Mouse (Mus musculus): ENCODE measurements around the gene St3gal4. TPM values are rescaled to one million over a fixed set of nuclear protein-coding genes. Genes with fewer than 3 reads are reported as not detected.

The St3gal4 gene
- polyA plus RNA-seq, 1 experiment from 2014 or later: 15.1 TPM

DNA sequence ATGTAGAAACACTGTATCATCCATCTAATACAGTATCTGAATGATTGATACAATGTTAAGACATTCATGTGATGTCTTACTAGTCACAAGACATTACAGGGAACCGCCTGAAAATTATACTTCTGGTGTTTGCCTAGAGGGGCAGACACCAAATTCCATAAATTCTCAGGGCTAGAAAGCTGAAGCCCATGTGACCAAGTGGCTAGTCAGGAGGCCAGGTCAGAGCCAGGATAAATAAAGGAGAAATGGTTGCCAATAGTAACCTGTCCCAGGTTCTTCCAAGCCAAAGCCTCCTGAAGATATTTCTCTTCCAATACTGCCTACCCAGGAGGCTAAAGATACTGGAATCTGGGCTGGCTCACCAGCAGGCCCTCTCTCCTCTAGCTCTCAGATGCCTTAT, 23.3 kb downstream of the St3gal4 start:
- Histone ChIP-seq H3K4me1 (replicated peaks) (no peaks in the 10 kb centered on the region), H3K36me3 (no peaks in the 10 kb centered on the region), H3K9me3 (no peaks in the 10 kb centered on the region), H3K27ac (replicated peaks) (no peak overlapping the region), H3K27me3 (no peaks in the 10 kb centered on the region), H3K4me3 (no peak overlapping the region), H3K4me2 (no peak overlapping the region), H3K9ac (no peak overlapping the region)
- no peak for ATAC-seq (ENCODE audit: low FRiP score, low read depth)
- WGBS: 97% methylated on average over 1 of the region's 1 CpGs

DNA sequence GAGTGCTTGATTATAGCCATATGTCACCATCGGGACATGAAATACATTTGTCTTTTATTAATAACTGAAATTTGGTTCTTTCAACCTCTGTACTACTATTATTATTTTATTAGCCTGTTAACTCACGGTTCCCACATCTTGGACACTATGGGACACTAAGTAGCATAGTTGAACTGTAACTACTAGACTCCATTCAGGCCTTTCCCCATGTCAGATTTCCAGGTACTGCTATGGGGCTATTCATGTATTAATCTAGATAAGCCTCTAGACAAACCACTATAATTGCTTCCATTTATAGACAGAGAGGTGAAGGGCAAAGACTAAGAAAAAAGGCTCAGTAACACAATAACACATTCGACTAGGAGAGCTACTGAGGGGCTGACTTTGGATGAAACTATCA, 25.7 kb downstream of the St3gal4 start:
- Histone ChIP-seq H3K4me1 (replicated peaks) (no peaks in the 10 kb centered on the region), H3K4me3 (no peak overlapping the region), H3K9me3 (no peaks in the 10 kb centered on the region), H3K27me3 (no peaks in the 10 kb centered on the region), H3K4me2 (no peak overlapping the region), H3K27ac (replicated peaks) (no peak overlapping the region), H3K9ac (no peak overlapping the region), H3K36me3 (no peaks in the 10 kb centered on the region)
- no peak for ATAC-seq (ENCODE audit: low FRiP score, low read depth)
- 88% methylated on average over 3 of the region's 3 CpGs for WGBS

DNA sequence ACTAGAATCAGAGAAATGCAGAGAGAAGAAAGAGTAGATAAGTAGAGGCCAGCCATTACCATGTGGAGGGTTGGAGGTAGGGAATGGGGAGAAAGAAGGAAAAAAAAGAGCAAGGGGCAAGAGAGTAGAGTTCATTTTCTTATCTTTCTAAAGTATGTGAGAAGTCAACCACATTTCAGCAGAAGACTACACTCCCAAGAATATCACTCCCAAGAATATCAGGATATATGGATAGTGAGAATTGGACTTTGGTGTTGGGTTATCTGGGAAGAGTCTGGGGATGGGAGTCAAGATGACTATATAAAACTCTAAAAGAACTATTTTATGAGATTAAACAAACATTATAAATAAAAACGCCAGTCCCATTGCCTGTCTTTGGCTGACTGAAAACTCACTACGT, 26.2 kb downstream of the St3gal4 start:
- no peak overlapping the region for H3K4me3 ChIP-seq
- H3K9me3 ChIP-seq: no peaks in the 10 kb centered on the region
- H3K27me3 ChIP-seq: no peaks in the 10 kb centered on the region
- H3K27ac ChIP-seq (replicated peaks): no peak overlapping the region
- no peak overlapping the region for H3K9ac ChIP-seq
- ATAC-seq (ENCODE audit: low FRiP score, low read depth): no peak
- no peaks in the 10 kb centered on the region for H3K4me1 ChIP-seq (replicated peaks)
- 94% methylated on average over 2 of the region's 2 CpGs for WGBS
- no peak overlapping the region for H3K4me2 ChIP-seq
- H3K36me3 ChIP-seq: no peaks in the 10 kb centered on the region

DNA sequence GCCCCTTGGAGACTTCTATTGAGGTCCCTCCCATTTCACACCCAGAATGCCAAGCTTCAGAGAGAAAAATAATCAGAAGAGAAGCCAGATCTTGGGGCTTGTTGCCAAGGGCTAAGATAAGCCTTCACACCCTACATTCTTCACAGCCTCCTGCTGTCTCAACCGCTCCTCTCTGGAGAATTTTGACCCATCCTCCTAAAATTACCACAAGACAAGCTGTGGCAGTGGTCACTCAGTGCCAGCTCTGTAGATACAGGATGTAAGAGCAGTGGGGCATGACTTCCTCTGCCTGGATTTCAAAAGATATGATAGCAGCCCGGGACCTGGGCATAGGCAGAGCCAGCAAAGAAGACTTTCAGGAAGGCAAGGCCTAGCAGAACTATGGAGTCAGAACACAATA, 57.6 kb downstream of the St3gal4 start:
- ATAC-seq (ENCODE audit: low FRiP score, low read depth): no peak
- no peaks in the 10 kb centered on the region for H3K9me3 ChIP-seq
- H3K36me3 ChIP-seq: no peaks in the 10 kb centered on the region
- no peak overlapping the region for H3K27ac ChIP-seq (replicated peaks)
- H3K9ac ChIP-seq: no peak overlapping the region
- H3K4me2 ChIP-seq: no peak overlapping the region
- WGBS: 72% methylated on average over 2 of the region's 2 CpGs
- H3K27me3 ChIP-seq: no peaks in the 10 kb centered on the region
- H3K4me1 ChIP-seq (replicated peaks): no peaks in the 10 kb centered on the region
- no peak overlapping the region for H3K4me3 ChIP-seq

DNA sequence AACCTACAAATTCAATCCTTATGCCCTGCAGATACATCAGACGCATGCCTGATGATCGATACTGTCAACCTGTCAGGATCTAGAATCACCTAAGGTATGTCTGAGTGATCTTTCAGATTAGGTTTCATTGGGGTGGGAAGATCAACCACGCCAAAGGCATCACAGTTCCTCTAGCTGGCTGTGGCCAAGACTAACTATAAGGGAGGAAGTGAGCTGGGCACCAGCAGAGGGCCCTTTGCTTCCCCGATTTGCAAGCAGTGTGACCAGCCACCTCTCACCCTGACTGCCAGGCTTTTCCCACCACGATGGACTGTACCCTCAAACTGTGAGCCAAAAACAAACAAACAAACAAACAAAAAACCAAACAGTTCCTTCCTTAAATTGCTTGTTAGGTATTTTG, 59.2 kb downstream of the St3gal4 start:
- Histone ChIP-seq H3K4me2 (no peak overlapping the region), H3K9ac (no peak overlapping the region), H3K36me3 (no peaks in the 10 kb centered on the region), H3K9me3 (no peaks in the 10 kb centered on the region), H3K4me1 (replicated peaks) (no peaks in the 10 kb centered on the region), H3K27me3 (no peaks in the 10 kb centered on the region), H3K27ac (replicated peaks) (no peak overlapping the region), H3K4me3 (no peak overlapping the region)
- no peak for ATAC-seq (ENCODE audit: low FRiP score, low read depth)
- WGBS: 93% methylated on average over 5 of the region's 5 CpGs

DNA sequence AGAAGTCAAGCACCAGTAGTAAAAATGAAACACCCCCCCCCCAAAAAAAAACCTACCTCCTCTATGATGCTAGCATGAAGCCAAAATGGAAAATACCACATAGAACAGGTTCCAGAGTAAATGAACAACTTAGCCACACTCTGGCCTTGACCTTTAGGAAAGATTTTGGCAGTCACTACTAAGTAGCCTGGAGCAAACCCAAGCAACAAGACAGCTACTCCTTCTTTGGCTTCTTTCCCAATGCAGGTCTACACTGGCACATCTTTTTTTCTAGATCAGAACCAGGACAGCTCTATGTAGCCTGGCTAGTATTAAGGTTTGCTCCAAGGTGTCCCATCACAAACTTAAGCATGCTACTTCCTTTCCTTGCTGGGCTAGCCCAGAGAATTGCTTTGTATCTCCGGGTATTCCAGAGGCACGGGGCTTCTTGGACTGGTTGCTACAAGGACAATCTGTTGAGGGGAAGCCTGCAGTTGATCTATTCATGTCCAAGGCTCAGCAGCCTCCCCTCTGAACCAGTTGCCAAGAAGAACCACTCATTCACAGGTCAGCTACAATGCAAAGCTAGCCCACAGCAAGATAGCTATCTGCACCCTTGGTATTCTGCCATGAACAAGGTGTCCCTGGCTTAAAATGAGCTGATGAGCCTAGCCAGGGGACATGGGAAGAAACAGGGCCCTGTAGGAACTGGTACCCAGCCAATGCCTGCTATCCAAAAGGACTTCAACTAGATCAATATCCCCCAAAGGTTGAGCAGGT, 60.3 kb downstream of the St3gal4 start:
- WGBS: 98% methylated on average over 2 of the region's 2 CpGs
- no peak overlapping the region for H3K4me2 ChIP-seq
- H3K9ac ChIP-seq: no peak overlapping the region
- H3K36me3 ChIP-seq: no peaks in the 10 kb centered on the region
- no peak overlapping the region for H3K4me3 ChIP-seq
- no peaks in the 10 kb centered on the region for H3K27me3 ChIP-seq
- H3K9me3 ChIP-seq: no peaks in the 10 kb centered on the region
- no peak for ATAC-seq (ENCODE audit: low FRiP score, low read depth)
- no peak overlapping the region for H3K27ac ChIP-seq (replicated peaks)
- H3K4me1 ChIP-seq (replicated peaks): no peaks in the 10 kb centered on the region

DNA sequence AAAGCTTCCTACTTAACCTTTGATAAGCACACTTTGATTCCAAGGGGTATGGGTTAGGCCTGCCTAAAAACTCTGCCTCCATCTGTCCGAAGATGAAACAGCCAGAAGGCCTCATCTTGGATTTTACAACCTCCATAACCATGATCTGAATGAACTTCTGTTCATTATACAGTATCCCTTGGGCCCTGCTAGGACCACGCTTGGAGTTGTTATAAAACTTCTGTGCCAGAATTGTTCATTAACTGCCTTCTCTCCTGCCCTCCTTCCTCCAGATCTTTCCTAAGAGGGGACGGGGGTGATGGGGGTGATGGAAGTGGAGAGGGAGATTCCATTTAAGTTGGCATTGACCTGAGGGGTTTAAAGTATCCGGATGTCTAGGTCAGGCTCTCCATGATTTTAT, 60.9 kb downstream of the St3gal4 start:
- ATAC-seq (ENCODE audit: low FRiP score, low read depth): no peak
- no peaks in the 10 kb centered on the region for H3K27me3 ChIP-seq
- H3K4me1 ChIP-seq (replicated peaks): no peaks in the 10 kb centered on the region
- H3K9ac ChIP-seq: no peak overlapping the region
- H3K4me3 ChIP-seq: no peak overlapping the region
- H3K9me3 ChIP-seq: no peaks in the 10 kb centered on the region
- WGBS: 91% methylated on average over 4 of the region's 4 CpGs
- peaks cover 1% of the 10 kb centered on the region; the same call in 1 of the 2 replicates for H3K36me3 ChIP-seq
- no peak overlapping the region for H3K4me2 ChIP-seq
- H3K27ac ChIP-seq (replicated peaks): no peak overlapping the region

DNA sequence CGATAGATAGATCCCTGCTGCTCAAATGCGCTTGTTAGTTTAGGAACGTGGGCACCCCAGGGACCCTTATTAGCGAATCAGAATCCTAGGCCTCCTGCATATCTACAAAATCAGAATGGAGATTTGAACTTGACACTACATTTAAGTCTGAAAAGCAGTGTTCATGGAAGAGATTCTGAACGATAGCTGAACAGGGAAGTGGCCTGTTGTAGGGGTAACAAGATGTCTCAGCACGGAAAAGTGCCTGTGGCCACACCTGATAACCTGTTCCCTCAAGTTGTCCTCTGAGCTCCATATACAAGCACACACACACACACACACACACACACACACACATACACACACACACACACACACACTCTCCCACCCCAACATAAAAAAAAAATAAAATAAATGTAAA, 61.4 kb downstream of the St3gal4 start:
- no peaks in the 10 kb centered on the region for H3K4me1 ChIP-seq (replicated peaks)
- 85% methylated on average over 6 of the region's 6 CpGs for WGBS
- H3K36me3 ChIP-seq: peaks cover 6% of the 10 kb centered on the region; the same call in 1 of the 2 replicates
- ATAC-seq (ENCODE audit: low FRiP score, low read depth): no peak
- no peak overlapping the region for H3K4me3 ChIP-seq
- no peak overlapping the region for H3K4me2 ChIP-seq
- H3K27ac ChIP-seq (replicated peaks): no peak overlapping the region
- H3K9ac ChIP-seq: no peak overlapping the region
- no peaks in the 10 kb centered on the region for H3K9me3 ChIP-seq
- H3K27me3 ChIP-seq: no peaks in the 10 kb centered on the region

DNA sequence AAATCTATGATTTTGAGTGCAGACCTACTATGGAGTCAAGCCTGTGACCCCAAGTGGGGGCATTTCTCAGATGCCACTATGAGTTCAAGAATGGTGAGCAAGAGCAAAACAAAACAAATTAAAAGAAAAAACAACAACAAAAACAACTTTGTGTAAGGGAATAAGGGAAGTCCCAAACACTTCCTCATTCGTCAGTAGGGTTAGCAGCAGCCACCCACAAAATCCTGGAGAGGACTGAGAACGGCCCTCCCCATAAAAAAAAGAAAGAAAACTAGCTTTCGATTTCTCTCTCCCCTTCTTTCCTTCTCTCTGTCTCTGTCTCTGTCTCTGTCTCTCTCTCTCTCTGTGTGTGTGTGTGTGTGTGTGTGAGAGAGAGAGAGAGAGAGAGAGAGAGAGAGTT, 62.5 kb downstream of the St3gal4 start:
- no peaks in the 10 kb centered on the region for H3K4me1 ChIP-seq (replicated peaks)
- H3K36me3 ChIP-seq: peaks cover 6% of the 10 kb centered on the region; the same call in 1 of the 2 replicates
- ATAC-seq (ENCODE audit: low FRiP score, low read depth): no peak
- no peak overlapping the region for H3K4me2 ChIP-seq
- 96% methylated on average over 3 of the region's 3 CpGs for WGBS
- no peaks in the 10 kb centered on the region for H3K27me3 ChIP-seq
- H3K9me3 ChIP-seq: no peaks in the 10 kb centered on the region
- H3K9ac ChIP-seq: no peak overlapping the region
- H3K4me3 ChIP-seq: no peak overlapping the region
- H3K27ac ChIP-seq (replicated peaks): no peak overlapping the region

DNA sequence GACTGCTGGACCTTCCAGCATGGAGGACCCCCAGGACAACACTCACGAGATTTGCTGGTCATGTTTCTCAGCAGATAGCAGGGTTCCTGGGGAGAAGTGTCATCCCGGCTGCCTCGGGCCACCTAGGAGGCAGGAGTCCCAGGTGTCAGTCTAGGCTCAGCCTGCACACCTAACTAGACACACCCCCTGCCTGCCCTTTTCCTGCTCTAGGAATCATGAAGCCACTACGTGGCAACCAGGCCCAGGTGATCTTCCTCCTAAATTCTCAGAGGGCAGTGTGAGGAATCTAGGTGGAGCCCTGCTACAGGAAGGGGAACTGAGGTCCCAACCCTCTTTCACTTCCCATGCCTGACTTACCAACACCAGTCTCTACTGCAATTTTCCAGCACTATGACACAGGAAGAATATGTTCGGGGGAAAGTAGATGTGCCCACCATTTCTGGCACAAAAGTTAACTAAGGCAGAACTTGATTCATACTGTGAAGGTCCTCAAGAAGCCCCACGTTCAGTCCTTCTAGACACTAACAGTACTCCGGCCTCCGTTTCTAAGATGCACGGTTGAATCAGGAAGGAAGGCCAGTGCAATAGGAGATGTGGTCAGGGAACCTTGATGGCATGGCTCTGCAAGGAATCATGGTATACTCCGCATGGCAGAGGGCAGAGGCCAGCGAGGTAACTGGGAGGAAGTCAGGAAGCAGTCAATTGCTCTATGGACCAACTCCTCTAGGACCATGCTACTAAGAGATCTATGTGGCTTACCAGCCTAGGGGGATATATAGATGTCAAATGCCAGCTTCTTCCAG, 63.3 kb downstream of the St3gal4 start:
- H3K27me3 ChIP-seq: no peaks in the 10 kb centered on the region
- peaks cover 6% of the 10 kb centered on the region; the same call in 1 of the 2 replicates for H3K36me3 ChIP-seq
- H3K4me2 ChIP-seq: no peak overlapping the region
- H3K4me1 ChIP-seq (replicated peaks): no peaks in the 10 kb centered on the region
- H3K9ac ChIP-seq: no peak overlapping the region
- H3K9me3 ChIP-seq: no peaks in the 10 kb centered on the region
- no peak for ATAC-seq (ENCODE audit: low FRiP score, low read depth)
- no peak overlapping the region for H3K4me3 ChIP-seq
- H3K27ac ChIP-seq (replicated peaks): no peak overlapping the region
- 86% methylated on average over 11 of the region's 11 CpGs for WGBS

DNA sequence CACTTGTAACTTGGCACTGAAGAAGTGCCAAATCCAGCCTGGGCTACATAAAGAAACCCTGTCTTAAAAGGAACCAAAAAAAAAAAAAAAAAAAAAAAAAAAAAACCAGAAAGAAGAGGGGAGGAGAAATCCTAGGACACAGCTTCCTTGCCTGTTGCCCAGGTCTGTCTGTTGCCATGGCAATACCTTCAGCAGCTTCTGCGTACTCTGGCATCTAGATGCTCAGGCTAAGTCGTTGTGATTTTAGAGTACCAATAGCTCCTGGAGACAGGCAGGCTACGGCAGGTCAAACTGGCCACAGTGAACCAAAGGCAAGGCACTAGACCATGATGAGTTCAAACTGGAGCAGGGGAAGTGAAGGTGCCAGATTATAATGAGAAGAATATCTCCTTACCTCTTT, 65.4 kb downstream of the St3gal4 start:
- Histone ChIP-seq H3K9ac (no peak overlapping the region), H3K27ac (replicated peaks) (no peak overlapping the region), H3K4me3 (no peak overlapping the region), H3K36me3 (peaks cover 6% of the 10 kb centered on the region; the same call in 1 of the 2 replicates), H3K4me1 (replicated peaks) (no peaks in the 10 kb centered on the region), H3K4me2 (no peak overlapping the region), H3K27me3 (no peaks in the 10 kb centered on the region), H3K9me3 (no peaks in the 10 kb centered on the region)
- 59% methylated on average over 3 of the region's 3 CpGs for WGBS
- ATAC-seq (ENCODE audit: low FRiP score, low read depth): no peak

DNA sequence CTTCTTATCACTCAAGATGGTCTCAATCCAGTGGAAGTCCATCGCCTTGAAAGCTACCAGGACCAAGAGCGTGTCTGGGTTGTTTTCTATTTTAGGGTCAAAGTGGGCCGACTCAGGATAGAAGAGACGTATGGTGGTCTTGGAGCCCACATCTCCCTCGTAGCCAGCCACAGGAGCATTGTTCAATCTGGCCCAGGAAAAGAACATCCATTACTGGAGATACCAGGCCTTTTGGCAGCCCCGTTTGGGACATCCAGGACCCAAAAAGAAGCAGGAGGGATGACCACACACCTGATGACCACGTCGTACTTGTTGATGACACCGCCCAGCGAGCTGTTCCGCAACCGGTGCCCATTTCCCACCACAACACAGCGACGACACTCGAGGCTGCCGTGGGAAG, 66.0 kb downstream of the St3gal4 start:
- Histone ChIP-seq H3K4me3 (no peak overlapping the region), H3K36me3 (peaks cover 6% of the 10 kb centered on the region; the same call in 1 of the 2 replicates), H3K27me3 (no peaks in the 10 kb centered on the region), H3K9me3 (no peaks in the 10 kb centered on the region), H3K4me2 (no peak overlapping the region), H3K9ac (no peak overlapping the region), H3K27ac (replicated peaks) (no peak overlapping the region), H3K4me1 (replicated peaks) (no peaks in the 10 kb centered on the region)
- WGBS: 97% methylated on average over 16 of the region's 16 CpGs
- ATAC-seq (ENCODE audit: low FRiP score, low read depth): no peak
